Mouse (Mus musculus) intestine, embryonic 16.5 days (tissue): ENCODE measurements around the gene Cxcl15. TPM values are rescaled to one million over a fixed set of nuclear protein-coding genes. Genes with fewer than 3 reads are reported as not detected.
A peak's percentile ranks its signal among the peaks of the same experiment; 100 is the strongest.

Source experiments
- ATAC-seq: fragments of 200-750 bp; cut with Nextera tagmentation; 2 replicates; pipeline ENCODE4 v1.8.0; 2017; ENCODE audit warnings: moderate TSS enrichment, moderate library complexity
- H3K27ac ChIP-seq: fragments of 300-500 bp; sonication (generic); 2 replicates; pipeline ENCODE4 v1.5.1; 2014; ENCODE audit warnings: mild to moderate bottlenecking, low read length
- H3K27me3 ChIP-seq: fragments of 300-500 bp; sonication (generic); replicated peaks from 2 replicates; pipeline ENCODE4 v1.6.1; 2014; ENCODE audit warnings: low read length, control low read depth, mixed read lengths; ENCODE audit not compliant: control insufficient read depth, insufficient read depth
- H3K36me3 ChIP-seq: fragments of 300-500 bp; sonication (generic); 2 replicates; pipeline ENCODE4 v1.6.1; 2014; ENCODE audit warnings: low read length, control low read depth; ENCODE audit not compliant: control insufficient read depth, insufficient read depth
- H3K4me1 ChIP-seq: fragments of 300-500 bp; sonication (generic); 2 replicates; pipeline ENCODE4 v1.6.1; 2014; ENCODE audit warnings: low read length, control low read depth, mixed read lengths; ENCODE audit not compliant: control insufficient read depth, insufficient read depth
- H3K4me2 ChIP-seq: fragments of 300-500 bp; sonication (generic); 2 replicates; pipeline ENCODE4 v1.6.1; 2014; ENCODE audit warnings: low read depth, low read length, control low read depth
- H3K4me3 ChIP-seq: fragments of 300-500 bp; sonication (generic); 2 replicates; pipeline ENCODE4 v1.5.1; 2014; ENCODE audit warnings: mild to moderate bottlenecking, low read length
- H3K9ac ChIP-seq: fragments of 300-500 bp; sonication (generic); 2 replicates; pipeline ENCODE4 v1.6.1; 2014; ENCODE audit warnings: low read depth, low read length
- H3K9me3 ChIP-seq: fragments of 300-500 bp; sonication (generic); 2 replicates; pipeline ENCODE4 v1.6.1; 2016; ENCODE audit warnings: low read length, control low read depth; ENCODE audit not compliant: control insufficient read depth
- WGBS: fragments of 180-500 bp; shearing (Covaris S2); extraction: QIAGEN DNeasy Blood & Tissue Kit; methylation state at CpG from one replicate; pipeline ENCODE4 v1.1.7; 2014; 5-methylcytosine and 5-hydroxymethylcytosine counted together
- polyA plus RNA-seq: library from polyadenylated mRNA; unstranded; fragments of >200 nt; fragmentation: Nextera tagmentation; extraction: Ambion mirVana; gene quantifications from 2 replicates; pipeline ENCODE4 v1.2.1, GENCODE M21; 2015

Cxcl15 gene
- polyA plus RNA-seq = 0.18 and 0.22 TPM in 2 replicates

- WGBS = 47% methylated on average over 5 of the region's 5 CpGs
- H3K4me1 ChIP-seq = 0 out of 2 replicates have a peak, but pooled peaks cover 3% of the 10 kb centered on the region
- no peak within 1 kb of the TSS for H3K4me2 ChIP-seq
- H3K27me3 ChIP-seq = no peaks in the 10 kb centered on the region
- H3K9me3 ChIP-seq = no peaks in the 10 kb centered on the region
- no peak within 1 kb of the TSS for H3K9ac ChIP-seq
- no peak within 1 kb of the TSS for H3K4me3 ChIP-seq
- ATAC-seq = no peak
- H3K27ac ChIP-seq = no peak within 1 kb of the TSS
- no peaks in the 10 kb centered on the region for H3K36me3 ChIP-seq
Observed at GRCm38 (mm10) chr5:90794195-90794625, at the start of gene Cxcl15. Gene Cxcl15, plus strand, starts transcription at chr5:90794534.

- H3K4me2 ChIP-seq = no peak overlapping the region
- H3K27ac ChIP-seq = no peak overlapping the region
- no peaks in the 10 kb centered on the region for H3K9me3 ChIP-seq
- 97% methylated on average over 1 of the region's 1 CpGs for WGBS
- H3K27me3 ChIP-seq = no peaks in the 10 kb centered on the region
- H3K4me3 ChIP-seq = no peak overlapping the region
- H3K4me1 ChIP-seq = peaks cover 4% of the 10 kb centered on the region; the same call in 1 of the 2 replicates
- no peak overlapping the region for H3K9ac ChIP-seq
- no peaks in the 10 kb centered on the region for H3K36me3 ChIP-seq
- no peak for ATAC-seq
Observed at GRCm38 (mm10) chr5:90753934-90754333, 40.4 kb upstream of the Cxcl15 start.

- no peak for ATAC-seq
- H3K27ac ChIP-seq = no peak overlapping the region
- H3K27me3 ChIP-seq = peaks cover 4% of the 10 kb centered on the region
- H3K36me3 ChIP-seq = no peaks in the 10 kb centered on the region
- H3K4me3 ChIP-seq = no peak overlapping the region
- peaks cover 9% of the 10 kb centered on the region for H3K4me1 ChIP-seq
- H3K9me3 ChIP-seq = no peaks in the 10 kb centered on the region
- H3K4me2 ChIP-seq = no peak overlapping the region; the same call in 1 of the 2 replicates
- WGBS = 46% methylated on average over 5 of the region's 5 CpGs
- no peak overlapping the region for H3K9ac ChIP-seq
Observed at GRCm38 (mm10) chr5:90758020-90758605, 36.2 kb upstream of the Cxcl15 start.

- Histone ChIP-seq H3K9me3 (no peaks in the 10 kb centered on the region), H3K9ac (peak within 1 kb of the TSS; percentile 48), H3K4me1 (peaks cover 9% of the 10 kb centered on the region), H3K4me2 (peak within 1 kb of the TSS; percentile 69), H3K27me3 (peaks cover 4% of the 10 kb centered on the region), H3K27ac (no peak within 1 kb of the TSS), H3K36me3 (no peaks in the 10 kb centered on the region), H3K4me3 (peak within 1 kb of the TSS; percentile 41)
- WGBS = 4% methylated on average over 32 of the region's 32 CpGs
- ATAC-seq = peak; percentile 65
Observed at GRCm38 (mm10) chr5:90759077-90760065, 35.0 kb upstream of the Cxcl15 start, which contains the start of gene Cxcl5. Gene Cxcl5, plus strand, starts transcription at chr5:90759360.

- no peak overlapping the region for H3K9ac ChIP-seq
- ATAC-seq = peak; percentile 66
- peak overlapping the region; percentile 69 for H3K4me2 ChIP-seq
- no peaks in the 10 kb centered on the region for H3K36me3 ChIP-seq
- peaks cover 4% of the 10 kb centered on the region for H3K27me3 ChIP-seq
- peaks cover 9% of the 10 kb centered on the region for H3K4me1 ChIP-seq
- H3K4me3 ChIP-seq = no peak overlapping the region
- H3K27ac ChIP-seq = no peak overlapping the region
- no peaks in the 10 kb centered on the region for H3K9me3 ChIP-seq
- WGBS = 31% methylated on average over 4 of the region's 4 CpGs
Observed at GRCm38 (mm10) chr5:90760303-90760702, 34.0 kb upstream of the Cxcl15 start.

- no peak overlapping the region for H3K27ac ChIP-seq
- H3K36me3 ChIP-seq = no peaks in the 10 kb centered on the region
- H3K9ac ChIP-seq = no peak overlapping the region
- WGBS = 74% methylated on average over 2 of the region's 2 CpGs
- H3K27me3 ChIP-seq = peaks cover 4% of the 10 kb centered on the region
- H3K4me1 ChIP-seq = peaks cover 9% of the 10 kb centered on the region
- H3K4me3 ChIP-seq = no peak overlapping the region
- H3K9me3 ChIP-seq = no peaks in the 10 kb centered on the region
- no peak for ATAC-seq
- H3K4me2 ChIP-seq = no peak overlapping the region
Observed at GRCm38 (mm10) chr5:90760844-90761243, 33.5 kb upstream of the Cxcl15 start.

GRCm38 (mm10) chr5:90761834-90762233 is 32.5 kb upstream of the Cxcl15 start:
- Histone ChIP-seq H3K27me3 (peaks cover 4% of the 10 kb centered on the region), H3K9ac (no peak overlapping the region), H3K27ac (no peak overlapping the region), H3K36me3 (no peaks in the 10 kb centered on the region), H3K4me1 (peaks cover 9% of the 10 kb centered on the region), H3K4me3 (no peak overlapping the region), H3K9me3 (no peaks in the 10 kb centered on the region), H3K4me2 (no peak overlapping the region)
- no peak for ATAC-seq
- 83% methylated on average over 3 of the region's 3 CpGs for WGBS

- H3K4me2 ChIP-seq = no peak overlapping the region
- no peaks in the 10 kb centered on the region for H3K9me3 ChIP-seq
- H3K4me1 ChIP-seq = peaks cover 6% of the 10 kb centered on the region
- H3K4me3 ChIP-seq = no peak overlapping the region
- no peak overlapping the region for H3K9ac ChIP-seq
- no peaks in the 10 kb centered on the region for H3K36me3 ChIP-seq
- WGBS = 73% methylated on average over 12 of the region's 12 CpGs
- H3K27ac ChIP-seq = no peak overlapping the region
- H3K27me3 ChIP-seq = peaks cover 4% of the 10 kb centered on the region
- ATAC-seq = no peak
Observed at GRCm38 (mm10) chr5:90763912-90764665, 30.2 kb upstream of the Cxcl15 start.
